Mouse (Mus musculus) intestine, embryonic 16.5 days (tissue): ENCODE data around the gene Top2a. TPM values are rescaled to one million over a fixed set of nuclear protein-coding genes. Genes with fewer than 3 reads are reported as not detected.

Source experiments
- ATAC-seq: fragments of 200-750 bp; cut with Nextera tagmentation; 2 replicates; pipeline ENCODE4 v1.8.0; 2017; ENCODE audit warnings: moderate TSS enrichment, moderate library complexity
- H3K27ac ChIP-seq: fragments of 300-500 bp; sonication (generic); 2 replicates; pipeline ENCODE4 v1.5.1; 2014; ENCODE audit warnings: mild to moderate bottlenecking, low read length
- H3K27me3 ChIP-seq: fragments of 300-500 bp; sonication (generic); replicated peaks from 2 replicates; pipeline ENCODE4 v1.6.1; 2014; ENCODE audit warnings: low read length, control low read depth, mixed read lengths; ENCODE audit not compliant: control insufficient read depth, insufficient read depth
- H3K36me3 ChIP-seq: fragments of 300-500 bp; sonication (generic); 2 replicates; pipeline ENCODE4 v1.6.1; 2014; ENCODE audit warnings: low read length, control low read depth; ENCODE audit not compliant: control insufficient read depth, insufficient read depth
- H3K4me1 ChIP-seq: fragments of 300-500 bp; sonication (generic); 2 replicates; pipeline ENCODE4 v1.6.1; 2014; ENCODE audit warnings: low read length, control low read depth, mixed read lengths; ENCODE audit not compliant: control insufficient read depth, insufficient read depth
- H3K4me2 ChIP-seq: fragments of 300-500 bp; sonication (generic); 2 replicates; pipeline ENCODE4 v1.6.1; 2014; ENCODE audit warnings: low read depth, low read length, control low read depth
- H3K4me3 ChIP-seq: fragments of 300-500 bp; sonication (generic); 2 replicates; pipeline ENCODE4 v1.5.1; 2014; ENCODE audit warnings: mild to moderate bottlenecking, low read length
- H3K9ac ChIP-seq: fragments of 300-500 bp; sonication (generic); 2 replicates; pipeline ENCODE4 v1.6.1; 2014; ENCODE audit warnings: low read depth, low read length
- H3K9me3 ChIP-seq: fragments of 300-500 bp; sonication (generic); 2 replicates; pipeline ENCODE4 v1.6.1; 2016; ENCODE audit warnings: low read length, control low read depth; ENCODE audit not compliant: control insufficient read depth
- WGBS: fragments of 180-500 bp; shearing (Covaris S2); extraction: QIAGEN DNeasy Blood & Tissue Kit; methylation state at CpG from one replicate; pipeline ENCODE4 v1.1.7; 2014; 5-methylcytosine and 5-hydroxymethylcytosine counted together
- polyA plus RNA-seq: library from polyadenylated mRNA; unstranded; fragments of >200 nt; fragmentation: Nextera tagmentation; extraction: Ambion mirVana; gene quantifications from 2 replicates; pipeline ENCODE4 v1.2.1, GENCODE M21; 2015

Top2a gene
- polyA plus RNA-seq, 1 experiment from 2014 or later = 149 TPM

DNA sequence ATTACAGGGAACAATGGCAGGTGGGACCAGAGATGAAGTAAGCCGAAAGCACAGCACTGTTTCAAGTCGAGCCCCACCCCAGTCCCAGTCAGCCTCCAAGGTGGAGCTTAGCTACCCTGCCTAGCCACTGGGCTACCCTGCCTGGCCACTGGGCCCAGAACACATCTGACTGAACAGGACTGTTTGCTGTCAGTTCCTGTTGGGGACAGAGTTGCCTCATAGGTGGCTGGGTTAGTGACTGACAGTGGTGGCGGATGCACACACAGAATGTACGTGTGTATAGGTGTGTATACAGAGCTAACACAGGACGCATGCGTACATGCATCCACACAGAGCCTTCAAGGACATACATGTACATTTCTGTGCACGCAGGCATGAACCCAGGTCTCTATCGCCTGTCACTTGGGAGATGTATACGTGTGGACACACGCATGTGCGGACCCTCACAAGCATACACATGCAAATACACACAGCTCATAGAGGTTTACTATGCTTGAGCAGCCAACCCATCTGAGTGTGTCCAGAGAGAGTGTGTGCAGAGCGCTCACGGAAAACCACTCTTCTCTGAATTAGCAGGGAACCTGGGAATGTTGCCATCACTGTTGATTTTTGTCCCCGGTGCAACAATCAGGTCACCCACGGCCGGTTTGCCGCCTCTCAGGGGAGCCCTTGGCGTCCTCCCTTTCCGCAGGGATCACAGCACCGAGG lies 42.5 kb downstream of the Top2a start:
- H3K4me1 ChIP-seq = peaks cover 6% of the 10 kb centered on the region
- H3K4me3 ChIP-seq = peak overlapping the region; percentile 63
- 36% methylated on average over 20 of the region's 20 CpGs for WGBS
- H3K9ac ChIP-seq = peak overlapping the region; percentile 64
- H3K4me2 ChIP-seq = peak overlapping the region; percentile 97
- 0 out of 2 replicates have a peak, but pooled peaks cover 9% of the 10 kb centered on the region for H3K27me3 ChIP-seq
- no peaks in the 10 kb centered on the region for H3K36me3 ChIP-seq
- ATAC-seq = peak; percentile 19; the same call in 1 of the 2 replicates
- H3K27ac ChIP-seq = no peak overlapping the region
- H3K9me3 ChIP-seq = no peaks in the 10 kb centered on the region

DNA sequence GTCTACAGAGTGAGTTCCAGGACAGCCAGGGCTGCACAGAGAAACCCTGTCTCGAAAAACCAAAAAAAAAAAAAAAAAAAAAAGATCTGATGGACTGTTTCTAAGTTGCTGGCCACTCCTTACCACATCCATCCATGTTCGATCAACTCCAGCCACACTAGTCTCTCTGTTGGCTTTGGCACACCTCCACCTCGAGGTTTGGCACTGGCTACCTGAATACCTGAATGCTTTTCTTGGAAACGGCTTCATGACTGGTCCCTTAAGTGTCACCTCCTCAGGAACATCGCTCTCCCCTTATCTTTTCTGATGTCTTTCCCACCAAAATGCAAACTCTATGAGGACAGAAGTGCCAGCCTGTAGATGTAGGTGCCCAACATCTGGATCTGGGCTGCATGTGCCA lies 44.6 kb downstream of the Top2a start:
- ATAC-seq = no peak
- H3K27ac ChIP-seq = no peak overlapping the region
- H3K4me1 ChIP-seq = peaks cover 6% of the 10 kb centered on the region
- no peak overlapping the region for H3K9ac ChIP-seq
- 0 out of 2 replicates have a peak, but pooled peaks cover 9% of the 10 kb centered on the region for H3K27me3 ChIP-seq
- no peak overlapping the region for H3K4me2 ChIP-seq
- 83% methylated on average over 4 of the region's 5 CpGs for WGBS
- H3K4me3 ChIP-seq = no peak overlapping the region
- H3K9me3 ChIP-seq = no peaks in the 10 kb centered on the region
- peaks cover 5% of the 10 kb centered on the region; the same call in 1 of the 2 replicates for H3K36me3 ChIP-seq

- WGBS = 59% methylated on average over 15 of the region's 15 CpGs
- no peaks in the 10 kb centered on the region for H3K9me3 ChIP-seq
- H3K36me3 ChIP-seq = peaks cover 9% of the 10 kb centered on the region
- no peak overlapping the region for H3K4me2 ChIP-seq
- peaks cover 6% of the 10 kb centered on the region for H3K4me1 ChIP-seq
- no peak overlapping the region for H3K4me3 ChIP-seq
- no peak overlapping the region for H3K27ac ChIP-seq
- H3K27me3 ChIP-seq = 0 out of 2 replicates have a peak, but pooled peaks cover 9% of the 10 kb centered on the region
- no peak for ATAC-seq
- H3K9ac ChIP-seq = no peak overlapping the region
These were observed 45.4 kb downstream of the Top2a start for GRCm38 (mm10) chr11:98978526-98979148.

DNA sequence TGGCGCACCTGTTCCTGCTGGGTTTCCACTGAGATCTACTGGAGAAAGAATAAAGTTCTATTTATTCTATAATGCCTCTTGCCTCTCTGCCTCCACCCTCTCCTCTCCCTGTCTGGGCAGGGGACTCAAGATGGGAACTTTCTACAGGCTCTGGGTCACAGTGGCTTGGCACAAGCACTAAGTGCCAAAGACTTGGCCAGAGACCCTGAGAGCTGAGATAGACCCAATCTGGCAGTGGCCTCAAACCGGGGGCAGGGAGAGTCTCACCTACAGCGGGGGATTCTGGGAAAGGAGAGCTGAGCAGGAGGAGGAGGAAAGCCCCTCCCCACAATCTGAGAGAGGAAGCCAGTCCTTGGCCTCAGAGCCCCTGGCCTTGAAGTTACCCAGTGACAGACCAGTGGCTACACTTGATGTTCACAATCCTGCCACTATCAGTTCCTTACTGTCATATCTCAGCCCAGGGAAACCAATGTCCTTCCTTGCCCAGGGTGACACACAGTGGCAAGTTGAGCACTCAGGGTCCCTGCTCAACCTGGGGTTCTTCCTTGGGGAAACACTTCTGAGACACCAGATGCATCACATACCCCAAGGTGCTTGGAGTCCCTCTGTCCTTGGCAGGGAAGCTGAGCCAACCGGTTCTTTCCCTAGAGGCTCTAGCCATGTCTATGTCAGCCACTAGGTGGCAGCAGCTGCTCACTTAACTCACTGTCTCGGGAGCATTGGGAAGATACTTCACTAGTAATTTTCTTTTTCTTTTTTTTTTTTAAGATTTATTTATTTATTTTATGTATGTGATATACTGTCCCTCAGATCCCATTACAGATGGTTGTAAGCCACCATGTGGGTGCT lies 48.9 kb downstream of the Top2a start:
- no peak overlapping the region for H3K4me2 ChIP-seq
- peaks cover 16% of the 10 kb centered on the region for H3K4me1 ChIP-seq
- H3K27ac ChIP-seq = no peak overlapping the region
- WGBS = 54% methylated on average over 5 of the region's 5 CpGs
- H3K27me3 ChIP-seq = no peaks in the 10 kb centered on the region
- H3K4me3 ChIP-seq = no peak overlapping the region
- peaks cover 31% of the 10 kb centered on the region for H3K36me3 ChIP-seq
- H3K9me3 ChIP-seq = no peaks in the 10 kb centered on the region
- no peak for ATAC-seq
- H3K9ac ChIP-seq = no peak overlapping the region

- Histone ChIP-seq H3K9me3 (no peaks in the 10 kb centered on the region), H3K9ac (no peak overlapping the region), H3K27me3 (no peaks in the 10 kb centered on the region), H3K4me2 (no peak overlapping the region), H3K36me3 (peaks cover 38% of the 10 kb centered on the region), H3K4me3 (no peak overlapping the region), H3K27ac (no peak overlapping the region), H3K4me1 (peaks cover 24% of the 10 kb centered on the region)
- 79% methylated on average over 6 of the region's 6 CpGs for WGBS
- no peak for ATAC-seq
These were observed 49.8 kb downstream of the Top2a start for GRCm38 (mm10) chr11:98974213-98974612.

GRCm38 (mm10) chr11:98973584-98973983 lies 50.4 kb downstream of the Top2a start:
- WGBS = 78% methylated on average over 14 of the region's 14 CpGs
- peaks cover 38% of the 10 kb centered on the region for H3K36me3 ChIP-seq

DNA sequence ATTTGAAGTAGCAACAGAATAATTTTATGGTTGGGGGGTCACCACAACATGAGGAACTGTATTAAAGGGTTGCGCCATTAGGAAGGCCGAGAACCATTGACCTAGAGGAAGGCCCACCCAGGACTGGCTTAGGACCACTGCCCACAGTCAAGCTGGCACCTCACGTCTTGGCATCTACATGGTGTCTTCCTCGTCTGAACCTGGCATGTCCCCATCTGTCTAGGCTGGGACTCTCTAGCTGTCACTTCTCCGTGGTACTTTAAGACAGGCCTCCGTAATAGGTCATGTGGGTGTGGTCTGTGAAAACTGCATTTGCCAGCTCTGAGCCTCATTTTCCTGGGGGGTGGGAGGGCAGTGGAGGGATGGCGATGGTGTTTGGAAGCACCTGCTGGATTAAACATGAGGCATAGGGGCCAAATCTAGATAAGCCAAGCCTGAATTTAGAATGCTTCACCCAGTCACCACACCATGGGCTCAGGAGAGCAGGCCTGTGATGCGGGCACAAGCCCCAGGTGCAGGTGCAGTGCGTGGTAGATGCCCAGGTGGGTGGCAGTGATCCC lies 51.1 kb downstream of the Top2a start:
- 89% methylated on average over 9 of the region's 9 CpGs for WGBS
- Histone ChIP-seq H3K27me3 (no peaks in the 10 kb centered on the region), H3K27ac (no peak overlapping the region)

More at GRCm38 (mm10) chr11:98973584-98973983, 50.4 kb downstream of the Top2a start:
- Histone ChIP-seq H3K4me3 (no peak overlapping the region), H3K9me3 (no peaks in the 10 kb centered on the region), H3K27me3 (no peaks in the 10 kb centered on the region), H3K4me1 (peaks cover 29% of the 10 kb centered on the region), H3K4me2 (no peak overlapping the region), H3K9ac (no peak overlapping the region), H3K27ac (no peak overlapping the region)
- no peak for ATAC-seq

GRCm38 (mm10) chr11:98972215-98972614 lies 51.8 kb downstream of the Top2a start:
- H3K4me2 ChIP-seq = no peak overlapping the region
- 48% methylated on average over 9 of the region's 9 CpGs for WGBS

More for the DNA sequence above, 51.1 kb downstream of the Top2a start:
- H3K36me3 ChIP-seq = peaks cover 45% of the 10 kb centered on the region
- no peaks in the 10 kb centered on the region for H3K9me3 ChIP-seq
- no peak overlapping the region for H3K4me3 ChIP-seq
- H3K4me2 ChIP-seq = no peak overlapping the region
- peaks cover 36% of the 10 kb centered on the region for H3K4me1 ChIP-seq
- no peak for ATAC-seq
- H3K9ac ChIP-seq = no peak overlapping the region

More at GRCm38 (mm10) chr11:98972215-98972614, 51.8 kb downstream of the Top2a start:
- ATAC-seq = peak; percentile 40
- Histone ChIP-seq H3K36me3 (peaks cover 46% of the 10 kb centered on the region), H3K9ac (no peak overlapping the region), H3K4me1 (peaks cover 43% of the 10 kb centered on the region), H3K4me3 (no peak overlapping the region), H3K27me3 (no peaks in the 10 kb centered on the region), H3K27ac (no peak overlapping the region), H3K9me3 (no peaks in the 10 kb centered on the region)
